Mouse (Mus musculus): ENCODE measurements at regions not wholly inside any gene's neighbourhood (a gene's known extent, or its start where the extent isn't known, plus 50 kb on each side); places are given as distances from the start of the nearest gene placed in this dataset.

- TF ChIP-seq POLR2A (IDR thresholded peaks at IDR 0.05; ENCODE audit: low read depth, low read length) (no peak), CTCF (IDR thresholded peaks at IDR 0.05; ENCODE audit: borderline replicate concordance, insufficient read depth, low read length) (no peak)
These were observed 695.2 kb upstream of the Gm19410 start for GRCm38 (mm10) chr8:35070246-35070989.
